Mouse (Mus musculus) cerebellum, adult (tissue): Measurements from ENCODE around the gene Mfsd4a.

ENCODE experiments used
- ATAC-seq: cut with Nextera tagmentation; 2 replicates; pipeline ENCODE4 v1.9.2; 2017; ENCODE audit warnings: mild to moderate bottlenecking, moderate library complexity, mixed read lengths; ENCODE audit not compliant: insufficient number of reproducible peaks, low FRiP score, low TSS enrichment

Gene Mfsd4a

DNA sequence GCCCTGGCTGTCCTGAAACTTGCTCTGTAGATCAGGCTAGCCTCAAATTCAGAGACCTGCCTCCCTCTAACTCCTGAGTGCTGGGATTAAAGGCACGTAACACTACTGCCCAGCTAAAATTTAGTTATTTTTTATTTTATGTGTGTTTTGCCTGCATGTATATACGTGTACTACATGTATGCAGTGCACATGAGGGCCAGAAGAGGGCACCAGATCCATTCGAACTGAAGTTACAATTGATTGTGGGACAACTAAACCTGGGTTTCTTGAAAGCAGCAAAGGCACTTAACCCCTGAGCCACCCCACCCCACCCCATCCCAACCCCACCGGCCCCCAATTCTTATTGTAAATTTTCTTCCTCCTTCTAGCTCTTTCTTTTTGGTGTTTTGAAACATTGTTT lies 72.8 kb downstream of the Mfsd4a start:
- ATAC-seq = no peak

DNA sequence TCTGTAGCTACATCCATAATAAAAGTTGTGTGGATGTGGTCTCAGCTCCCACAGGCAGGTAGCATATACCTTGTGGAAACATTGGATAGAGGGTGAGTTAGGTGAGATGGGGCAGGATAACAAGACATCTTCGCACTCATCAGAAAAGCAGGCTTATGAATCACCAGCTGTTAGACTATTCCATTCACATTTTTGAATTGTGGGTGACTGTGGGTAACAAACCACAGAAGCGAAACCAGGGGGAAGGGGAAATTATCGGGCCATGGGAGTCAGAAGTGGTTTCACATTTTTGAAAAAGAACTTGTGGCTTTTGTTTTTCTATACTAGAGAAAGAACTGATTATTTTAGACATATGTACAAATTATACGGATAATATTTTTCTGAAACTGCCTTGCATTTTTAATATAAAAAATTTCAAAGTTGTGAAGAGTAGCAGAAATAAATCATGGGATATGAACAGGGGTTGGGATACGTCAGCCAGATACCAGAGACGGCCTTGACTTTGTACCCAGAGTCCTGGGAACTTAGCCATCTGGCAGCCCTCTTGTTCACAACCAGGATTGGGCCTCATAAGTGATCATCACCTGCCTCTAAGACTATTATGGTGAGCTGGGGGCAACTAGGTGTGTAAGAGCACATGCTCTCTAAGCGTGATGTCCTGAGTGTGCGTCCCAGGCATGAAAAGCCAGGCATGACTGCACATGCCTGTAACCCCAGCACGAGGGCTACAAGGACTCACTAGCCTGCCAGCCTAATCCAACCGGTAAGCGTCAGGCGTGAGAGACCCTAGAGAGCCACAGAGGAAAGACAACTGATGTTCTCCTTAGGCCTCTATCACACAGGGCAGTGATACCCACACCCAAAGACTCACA lies 74.5 kb downstream of the Mfsd4a start:
- ATAC-seq = no peak

DNA sequence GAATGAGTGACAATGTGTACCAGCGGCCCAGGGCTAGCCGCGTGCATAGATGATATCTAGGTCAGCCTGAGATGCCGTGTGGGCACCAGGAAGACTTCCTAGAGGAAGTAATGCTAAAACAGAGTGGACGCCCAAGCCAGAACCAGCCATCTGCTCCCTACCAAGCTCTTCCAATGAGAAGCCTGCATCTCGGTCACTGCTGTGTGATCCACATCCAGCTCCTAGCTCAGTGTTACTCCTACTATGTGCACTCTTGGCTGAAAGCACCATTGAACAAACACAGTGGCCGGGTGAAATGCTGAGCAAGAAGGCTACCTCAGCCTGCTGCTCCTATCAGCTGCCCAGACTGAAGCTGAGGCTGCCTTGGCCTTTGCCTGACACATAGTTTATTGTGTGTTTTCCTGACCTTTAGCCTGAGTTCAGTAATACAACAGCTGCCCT lies 75.3 kb downstream of the Mfsd4a start:
- peak; percentile 61; the same call in 1 of the 2 replicates for ATAC-seq

DNA sequence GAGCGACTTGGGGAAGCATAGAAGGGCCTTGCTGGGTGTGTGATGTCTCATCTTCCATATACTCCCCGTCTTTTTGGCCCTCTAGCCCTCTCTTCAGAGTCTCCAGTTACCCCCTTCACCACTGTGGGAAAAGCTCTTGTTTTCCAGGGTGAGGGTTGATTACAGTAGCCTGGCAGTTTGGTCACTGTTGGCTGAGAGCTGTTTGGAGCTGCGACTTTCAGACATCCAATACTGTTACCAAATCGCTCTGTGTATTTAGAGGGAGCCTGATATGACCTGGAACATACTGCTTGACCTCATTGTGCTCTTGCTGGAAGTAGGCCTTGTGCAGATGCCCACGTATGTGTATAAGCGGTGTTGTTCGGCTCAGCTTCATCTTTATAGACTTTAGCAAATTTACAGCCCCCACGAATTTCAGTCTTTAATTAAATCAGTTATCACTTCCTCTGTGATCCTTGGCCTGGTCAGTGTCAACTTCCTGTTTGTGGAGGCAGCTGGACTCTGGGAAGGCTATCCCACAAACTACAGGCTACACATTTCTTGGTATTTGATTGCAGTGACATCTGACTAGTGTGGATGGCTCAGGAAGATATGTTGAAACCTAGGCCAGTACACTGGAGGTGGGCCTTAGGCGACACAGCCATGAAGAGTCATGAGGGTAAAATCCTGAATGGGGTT lies 77.6 kb downstream of the Mfsd4a start:
- ATAC-seq = no peak

DNA sequence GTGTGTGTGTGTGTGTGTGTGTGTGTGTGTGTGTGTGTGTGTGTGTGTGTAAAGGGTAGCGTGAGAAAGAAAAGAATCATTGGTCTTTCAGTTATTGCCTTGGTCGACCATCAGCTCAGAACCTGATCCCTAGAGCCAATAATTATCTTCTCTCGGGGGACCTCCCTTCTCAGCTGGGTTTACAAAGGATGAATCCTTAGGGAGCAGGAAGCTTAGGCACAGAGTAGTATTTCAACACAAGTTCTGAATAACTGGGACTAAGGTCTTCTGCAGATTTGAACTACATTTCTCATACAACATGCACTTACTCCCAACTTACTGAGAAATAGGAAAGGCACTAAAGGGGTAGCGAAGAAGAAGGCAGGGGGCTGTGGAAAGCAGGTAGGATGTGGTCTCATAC lies 78.4 kb downstream of the Mfsd4a start:
- no peak for ATAC-seq

DNA sequence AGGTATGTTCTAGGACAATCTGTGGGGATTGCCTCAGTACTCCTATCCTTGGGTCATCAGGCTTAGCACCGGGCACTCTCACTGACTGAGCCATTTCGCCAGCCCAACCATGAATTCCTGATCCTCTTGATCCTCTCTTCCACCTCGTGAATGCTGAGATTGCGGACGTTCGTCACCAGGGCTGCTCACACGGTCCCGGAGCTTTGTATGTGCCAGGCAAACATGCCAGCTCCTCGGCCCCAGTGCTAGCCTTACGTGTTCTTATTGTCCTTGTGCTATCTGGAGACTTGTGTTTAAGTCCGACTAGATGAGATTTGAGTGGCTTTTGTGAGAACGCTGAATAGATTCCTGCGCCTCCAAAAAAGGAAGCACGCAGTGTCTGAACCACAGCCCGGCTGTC lies 80.4 kb downstream of the Mfsd4a start:
- ATAC-seq = no peak

DNA sequence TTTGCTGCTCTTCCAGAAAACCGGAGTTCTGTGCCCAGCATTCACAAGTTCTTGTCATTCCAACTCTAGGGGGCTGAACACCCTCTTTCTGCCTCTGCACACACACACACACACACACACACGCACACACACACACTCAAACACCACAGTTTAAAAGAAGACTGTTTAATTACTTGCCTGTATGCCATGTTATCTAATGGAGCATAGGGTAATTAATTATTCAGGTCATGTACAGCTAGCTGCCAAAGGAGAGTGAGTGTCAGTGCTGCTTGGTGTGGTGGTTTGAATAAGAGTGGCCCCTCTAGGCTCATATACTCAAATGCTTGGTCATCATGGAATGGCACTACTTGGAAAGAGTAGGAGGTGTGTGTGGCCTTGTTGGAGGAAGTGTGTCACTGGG lies 84.1 kb downstream of the Mfsd4a start:
- ATAC-seq = no peak

DNA sequence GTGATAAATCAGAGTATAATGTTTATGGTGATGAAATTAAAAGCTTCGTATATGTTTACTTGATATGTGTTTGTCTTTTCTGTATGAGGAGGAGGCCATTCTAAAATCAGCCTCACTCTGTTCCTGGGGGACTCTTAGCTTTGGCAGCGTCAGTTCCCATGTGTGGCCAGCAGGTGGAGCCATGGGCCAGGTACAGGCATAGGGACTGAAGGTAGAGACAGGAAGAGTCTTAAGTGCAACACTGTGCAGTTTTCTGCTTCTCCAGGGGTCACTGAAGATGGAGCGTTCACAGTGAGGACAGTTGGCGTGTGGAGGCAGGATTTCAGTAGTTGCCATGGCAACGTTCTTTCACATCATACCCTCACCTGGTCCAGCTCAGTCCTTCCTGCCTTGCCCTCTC lies 85.0 kb downstream of the Mfsd4a start:
- ATAC-seq = no peak

DNA sequence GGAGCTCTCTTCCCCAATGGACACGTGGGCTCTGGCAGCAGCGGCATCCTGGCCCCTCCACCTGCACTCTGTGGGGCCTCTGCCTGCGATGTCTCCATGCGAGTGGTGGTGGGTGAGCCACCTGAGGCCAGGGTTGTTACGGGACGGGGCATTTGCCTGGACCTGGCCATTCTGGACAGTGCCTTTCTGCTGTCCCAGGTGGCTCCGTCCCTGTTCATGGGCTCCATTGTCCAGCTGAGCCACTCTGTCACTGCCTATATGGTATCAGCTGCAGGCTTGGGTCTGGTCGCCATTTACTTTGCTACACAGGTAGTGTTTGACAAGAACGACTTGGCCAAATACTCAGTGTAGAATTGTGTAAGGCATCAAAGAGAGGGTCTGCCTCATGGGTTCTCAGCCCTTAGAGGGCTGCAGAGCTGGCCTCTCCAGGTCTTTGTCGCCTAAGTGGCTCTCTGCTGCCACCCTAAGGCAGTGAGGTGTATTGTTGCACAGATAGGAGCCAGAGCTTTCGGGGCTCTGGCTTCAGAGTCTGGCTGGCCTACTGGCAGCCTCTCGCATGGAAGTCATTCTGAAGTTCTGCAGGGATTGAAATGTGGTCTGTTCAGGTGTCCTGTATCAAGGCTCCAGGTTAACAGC lies 86.4 kb downstream of the Mfsd4a start:
- 0 out of 2 replicates have a peak, but pooled peaks have one; percentile 49 for ATAC-seq

DNA sequence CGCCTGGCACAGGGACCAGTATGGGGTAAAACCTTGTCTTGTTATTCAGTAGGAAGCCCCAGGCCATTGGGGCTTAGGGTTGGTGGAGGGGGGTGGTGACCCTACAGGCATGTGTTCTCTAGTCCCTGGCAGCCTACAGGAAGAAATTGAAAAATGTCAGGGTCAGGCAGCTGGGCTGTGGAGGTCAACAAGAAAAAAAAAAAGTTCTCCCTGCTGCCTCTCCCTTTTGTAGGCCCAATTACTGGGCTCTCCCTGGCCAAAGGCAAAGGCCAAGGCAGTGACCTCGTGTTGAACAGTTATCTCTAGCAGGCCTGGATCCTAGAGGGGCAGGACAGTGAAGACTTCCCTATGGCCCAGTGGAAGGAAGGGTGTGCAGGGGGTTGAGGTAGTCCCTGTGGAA lies 87.4 kb downstream of the Mfsd4a start:
- ATAC-seq = no peak

DNA sequence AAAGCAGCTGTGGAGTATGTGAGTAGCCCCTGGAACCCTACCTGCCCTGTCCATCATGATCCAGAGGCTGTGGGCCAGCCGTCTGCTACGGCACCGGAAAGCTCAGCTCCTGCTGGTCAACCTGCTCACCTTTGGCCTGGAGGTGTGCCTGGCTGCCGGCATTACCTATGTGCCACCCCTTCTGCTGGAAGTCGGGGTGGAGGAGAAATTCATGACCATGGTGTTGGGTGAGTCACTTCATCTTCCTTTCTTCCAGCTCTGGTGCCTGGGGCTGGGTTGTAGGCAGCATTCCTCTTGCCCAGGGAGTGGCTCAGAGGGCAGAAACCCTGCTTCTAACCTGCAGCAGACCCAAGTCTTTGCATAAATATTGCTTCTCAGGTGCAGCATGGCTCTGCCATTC lies 91.0 kb downstream of the Mfsd4a start:
- ATAC-seq = no peak

DNA sequence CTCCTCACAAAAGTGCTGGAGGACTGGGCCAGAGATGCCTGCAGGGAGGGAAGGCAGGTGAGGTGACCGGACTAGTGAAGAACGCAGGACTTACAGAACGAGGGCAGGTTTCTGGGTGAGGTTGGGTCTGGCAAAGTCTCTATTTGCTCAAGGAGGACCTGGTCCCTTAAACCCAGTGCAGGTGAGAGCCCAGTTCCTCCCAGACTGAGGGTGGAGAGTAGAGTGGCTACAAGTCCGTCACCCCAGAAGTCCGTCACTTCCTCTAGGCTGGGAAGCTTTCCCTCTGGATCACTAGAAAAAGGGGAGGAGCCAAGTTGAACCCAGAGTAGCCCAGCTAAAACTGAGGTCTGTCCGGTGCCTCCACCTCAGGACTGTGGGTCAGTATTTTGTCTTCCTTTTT lies 93.9 kb downstream of the Mfsd4a start:
- no peak for ATAC-seq
